Mouse (Mus musculus) telencephalon, adult 2 months (tissue): ENCODE results near the gene Grn.
A peak's percentile ranks its signal among the peaks of the same experiment; 100 is the strongest.

Source experiments
- DNase-seq: peaks from one replicate; pipeline ENCODE4 v3.0.0-alpha.2; 2011; ENCODE audit warnings: low read depth, low spot score

Gene Grn

DNA sequence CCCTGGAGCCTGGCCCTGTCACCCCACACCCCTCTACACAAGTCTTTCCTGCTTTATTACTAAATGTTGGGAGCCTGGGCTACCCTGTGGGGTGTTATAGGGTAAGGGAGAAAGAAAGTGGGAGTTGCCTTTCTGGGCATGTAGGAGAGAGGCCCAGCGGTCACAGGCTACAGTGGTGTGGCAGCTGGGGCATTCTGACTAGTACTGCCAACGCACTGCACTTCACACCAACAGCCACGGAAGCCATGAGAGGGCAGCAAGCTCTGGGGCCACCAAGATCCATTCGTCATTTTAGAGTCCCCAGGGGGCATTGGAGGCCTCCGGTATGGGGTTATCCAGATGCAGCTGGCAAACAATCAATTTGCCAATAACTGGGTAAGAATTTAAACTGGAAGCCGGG lies 12.0 kb downstream of the Grn start:
- DNase-seq: no peak

DNA sequence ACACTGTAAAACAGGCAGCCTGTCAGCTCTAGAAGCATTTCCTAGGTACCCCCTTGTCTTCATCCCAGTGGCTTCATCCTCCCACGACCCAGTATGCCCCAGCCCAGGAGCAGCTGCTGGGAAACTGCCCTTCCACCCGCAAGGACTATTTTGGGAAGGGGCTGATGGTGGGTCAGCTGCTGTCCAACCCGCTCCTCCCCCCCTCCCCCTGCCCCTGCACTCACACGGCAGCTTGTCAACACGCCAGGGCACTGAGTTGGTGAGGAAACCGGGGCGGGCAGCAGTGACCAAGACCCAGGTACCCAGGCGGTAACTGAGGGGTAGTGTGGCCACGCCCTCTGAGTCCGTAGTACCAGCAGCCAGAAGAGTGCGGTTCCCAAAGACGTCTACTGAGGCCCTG lies 13.6 kb downstream of the Grn start:
- no peak for DNase-seq

DNA sequence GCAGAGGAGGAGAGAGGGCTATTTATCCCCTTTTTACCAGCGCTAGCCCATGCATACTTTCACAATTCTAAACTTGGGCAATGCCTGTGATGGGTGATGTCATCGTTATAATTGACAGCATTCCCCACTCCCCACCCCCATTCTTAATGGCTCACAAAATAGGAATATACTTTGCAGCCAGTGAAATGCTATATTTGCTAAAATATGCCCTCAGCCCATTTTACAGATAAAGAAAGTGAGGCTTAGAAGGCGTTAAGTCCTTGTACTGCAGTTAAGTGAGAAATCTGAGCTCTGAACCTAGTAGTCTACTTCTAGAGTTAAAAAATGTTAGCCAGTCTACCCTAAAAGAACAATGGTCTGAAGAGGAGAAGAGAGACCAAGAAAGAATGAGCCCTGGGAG lies 14.2 kb downstream of the Grn start:
- DNase-seq: no peak

DNA sequence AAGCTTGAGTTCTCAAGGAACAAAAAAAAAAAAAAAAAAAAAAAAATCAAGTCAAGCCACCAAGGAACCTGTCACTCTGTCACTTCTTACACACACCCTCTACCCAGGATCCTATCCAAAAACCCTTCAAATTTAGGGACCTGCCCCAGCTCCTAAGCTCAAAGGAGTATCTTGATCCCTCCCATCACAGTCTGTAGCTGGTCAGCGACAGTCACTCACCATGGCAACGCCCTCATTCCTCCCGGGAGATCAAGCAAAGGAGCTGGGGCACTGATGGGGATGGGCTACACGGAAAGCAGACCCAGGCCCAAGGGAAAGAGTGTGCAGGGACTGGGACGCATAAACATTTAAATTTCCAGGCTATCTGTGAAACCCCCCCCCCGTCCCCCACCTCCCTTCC lies 14.7 kb downstream of the Grn start:
- no peak for DNase-seq

DNA sequence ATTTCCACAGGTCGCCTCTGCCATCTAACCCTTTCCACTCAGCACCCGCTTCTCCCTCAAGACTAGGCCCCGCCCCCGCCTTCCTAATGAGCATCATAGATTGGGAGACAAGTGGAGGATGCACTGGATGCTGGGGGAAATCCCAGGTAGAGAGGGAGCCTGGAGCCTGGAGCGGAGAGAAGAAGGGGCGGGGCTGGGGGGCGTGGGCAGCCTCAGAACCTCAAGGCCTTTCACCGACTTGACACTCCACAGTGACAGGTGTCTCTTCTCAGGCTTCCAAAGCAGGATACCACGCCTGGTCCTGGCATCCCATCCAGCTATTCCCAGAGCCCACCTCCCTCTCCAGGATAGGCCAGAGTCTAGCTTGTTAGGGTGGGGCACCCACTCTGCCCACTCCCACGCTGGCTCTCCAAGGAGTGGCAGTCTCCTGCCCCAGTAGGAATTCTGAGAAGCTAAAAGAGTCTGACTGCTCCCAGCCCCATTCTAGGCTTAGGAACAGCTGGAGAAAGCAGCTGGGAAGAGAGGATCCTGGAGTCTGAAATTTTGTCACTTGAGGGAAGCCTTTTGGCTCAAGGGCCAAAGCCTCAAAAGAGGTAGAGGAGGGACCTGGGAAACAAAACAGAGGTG lies 15.3 kb downstream of the Grn start:
- no peak for DNase-seq

DNA sequence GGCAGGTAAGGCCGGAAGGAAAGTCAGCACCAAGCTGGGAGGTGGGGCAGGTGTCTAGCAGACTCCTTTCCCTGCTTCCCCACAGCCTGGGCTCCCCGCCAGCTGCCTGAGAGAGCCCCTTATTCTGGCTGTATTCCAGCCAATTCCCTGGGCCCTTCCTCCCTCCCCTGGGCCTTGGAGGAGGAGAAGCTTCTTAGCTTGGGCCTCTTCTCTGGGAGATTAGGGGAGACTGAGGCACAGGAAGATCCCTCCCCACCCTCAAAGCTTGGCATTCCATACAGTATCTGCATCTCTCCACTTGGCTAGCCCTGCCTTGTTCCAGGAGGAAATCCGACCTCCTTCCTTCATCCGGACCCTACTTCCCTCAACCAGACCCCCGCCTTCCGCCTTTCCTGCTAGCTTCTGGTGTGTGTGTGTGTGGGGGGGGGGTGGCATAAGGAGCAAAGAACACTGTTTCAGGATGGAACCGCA lies 15.8 kb downstream of the Grn start:
- no peak for DNase-seq

DNA sequence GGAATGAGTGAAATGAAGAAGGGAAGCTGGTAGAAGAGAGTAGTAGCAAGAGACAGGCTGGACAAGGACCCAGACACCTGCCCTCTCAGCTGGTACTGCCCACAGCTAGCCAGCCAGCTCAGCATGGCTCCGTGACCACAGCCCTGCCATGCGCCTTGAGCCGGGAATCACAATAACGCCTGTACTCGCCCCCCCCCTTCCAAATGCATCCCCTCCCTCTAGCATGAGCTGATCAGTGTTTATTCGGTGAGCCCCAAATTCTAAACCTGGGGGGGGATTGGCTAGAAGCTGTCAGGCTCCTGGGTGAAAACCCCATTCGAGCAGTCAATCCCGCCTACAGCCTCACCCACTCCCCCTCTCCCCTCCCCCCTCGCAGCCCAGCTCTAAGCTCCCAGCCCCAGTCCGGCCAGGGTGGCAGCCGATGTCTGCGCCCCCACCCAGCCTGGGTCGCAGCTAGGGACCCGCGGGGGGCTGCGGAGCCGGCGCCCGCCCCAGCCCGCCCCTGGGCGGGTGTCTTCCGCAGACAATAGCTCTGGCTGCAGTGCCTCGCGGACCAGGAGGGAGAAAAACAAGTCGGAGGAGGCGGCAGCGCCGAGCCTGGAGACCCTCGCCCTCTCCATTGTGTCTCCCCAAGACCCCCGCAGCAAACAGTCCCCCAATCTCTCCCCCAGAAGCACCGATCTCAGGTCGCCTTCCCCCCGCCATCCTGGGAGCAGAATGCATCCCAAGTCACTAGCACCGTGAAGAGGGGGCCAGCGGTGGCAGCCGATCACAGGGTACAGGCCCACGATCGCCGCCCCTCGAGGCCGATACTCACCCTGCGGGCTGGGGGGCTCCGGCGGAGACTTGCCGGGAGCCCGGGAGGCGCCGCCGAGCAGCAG lies 16.7 kb downstream of the Grn start:
- DNase-seq: no peak

DNA sequence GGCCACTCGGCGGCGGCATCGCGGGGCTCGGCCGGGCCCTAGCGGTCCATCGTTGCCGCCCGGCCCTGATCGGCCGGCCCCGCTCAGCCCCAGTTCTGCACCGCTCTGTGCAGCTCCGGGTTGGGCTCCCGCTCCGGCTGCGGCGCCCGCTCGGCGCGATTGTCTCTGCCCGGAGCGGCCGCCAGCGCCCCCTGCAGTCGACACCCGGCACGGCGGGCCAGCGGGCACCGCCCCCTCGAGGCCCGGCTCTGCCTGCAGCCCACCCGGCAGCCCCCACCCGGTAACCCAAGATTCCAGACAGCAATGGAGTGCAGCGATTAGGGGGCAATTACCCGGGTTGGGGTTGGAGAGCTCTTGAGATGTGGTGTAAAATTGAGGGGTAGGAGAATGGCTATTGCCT lies 17.4 kb downstream of the Grn start, which contains the start of gene Fam171a2:
Gene Fam171a2, minus strand, starts transcription at position 186 of the 400 bp plus-strand sequence.
- DNase-seq: no peak

DNA sequence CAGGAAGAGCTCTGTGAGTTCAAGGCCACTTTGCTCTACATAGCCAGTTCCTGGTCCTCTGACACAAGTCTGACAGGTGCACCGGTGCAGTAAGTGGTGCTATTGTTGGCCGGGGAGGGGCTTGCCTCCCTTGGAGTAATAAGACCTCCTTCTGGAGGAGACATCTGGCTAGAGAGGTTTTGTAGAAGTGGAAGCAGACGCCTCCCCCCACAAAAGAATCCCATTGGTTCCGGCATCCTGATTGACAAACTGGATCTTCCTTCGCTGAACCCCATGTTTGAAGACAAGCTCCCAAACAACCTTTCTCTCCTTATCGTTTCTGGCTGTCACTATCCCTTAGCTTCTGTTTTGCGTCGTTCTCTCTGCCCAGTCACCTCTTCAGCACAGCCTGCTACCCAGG lies 18.2 kb downstream of the Grn start:
- peak; percentile 81 for DNase-seq

DNA sequence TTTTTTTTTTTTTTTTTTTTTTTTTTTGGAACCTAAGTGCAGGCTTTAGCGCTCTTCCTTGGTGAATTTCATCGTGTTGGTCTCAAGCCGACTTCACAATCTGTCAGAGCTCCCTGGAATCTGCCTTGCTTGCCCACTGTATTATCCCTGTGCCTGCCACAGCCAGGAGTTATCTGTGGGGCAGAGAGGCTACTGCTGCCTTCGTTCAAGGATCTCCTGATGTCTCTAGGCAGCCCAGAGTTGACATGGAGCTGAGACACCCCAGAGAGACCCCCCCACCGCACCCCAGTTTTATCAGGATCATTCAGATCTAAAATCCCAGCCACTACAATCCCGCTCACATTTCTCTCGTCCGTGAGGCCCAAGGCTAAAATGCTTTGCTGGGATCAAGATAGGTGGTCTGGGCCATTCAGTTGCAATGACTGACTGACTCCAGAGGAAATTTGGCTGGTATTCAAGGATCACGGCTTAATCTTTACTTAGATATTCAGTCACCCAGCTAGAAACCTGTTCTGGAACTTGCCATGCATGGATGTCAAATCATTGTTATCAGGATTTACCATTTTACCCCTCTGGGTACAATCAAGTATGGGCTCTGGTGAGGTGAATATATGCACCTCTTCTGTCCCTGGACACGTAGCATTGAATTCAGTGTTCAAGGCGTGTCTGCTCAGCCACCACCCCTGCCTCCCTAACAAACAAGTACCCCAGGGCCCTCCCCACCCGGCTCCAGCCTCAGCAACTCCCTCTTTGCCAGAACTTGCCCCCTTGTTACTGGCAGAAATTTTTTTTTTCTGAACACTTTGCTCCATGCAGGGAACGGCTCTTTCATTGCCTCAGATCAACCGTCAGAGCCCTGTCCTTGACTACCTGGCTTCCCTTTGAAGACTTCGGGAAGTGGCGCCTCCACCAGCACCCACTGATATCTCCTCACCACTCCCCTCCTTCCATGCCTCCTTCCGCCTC lies 19.2 kb downstream of the Grn start:
- DNase-seq: peak; percentile 73

DNA sequence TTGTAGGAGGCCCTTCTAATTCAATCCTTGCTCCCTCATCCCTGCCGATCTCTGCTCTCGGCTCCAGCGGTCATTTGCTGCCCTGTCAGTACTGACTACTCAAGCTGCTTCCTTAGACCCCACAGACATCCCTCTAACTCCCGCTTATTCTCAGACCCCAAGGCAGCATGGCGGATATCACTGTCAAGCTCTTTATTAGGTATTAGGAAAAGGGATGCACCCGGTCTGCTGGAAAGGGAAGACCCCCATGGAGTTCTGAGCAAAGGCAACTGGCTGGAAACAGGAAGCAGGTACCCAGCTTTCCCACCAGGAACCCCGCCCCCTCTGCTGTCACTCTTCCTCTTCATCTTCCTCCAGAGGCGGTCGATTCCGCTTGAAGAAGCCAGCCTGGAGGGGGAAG lies 23.0 kb downstream of the Grn start:
- no peak for DNase-seq

DNA sequence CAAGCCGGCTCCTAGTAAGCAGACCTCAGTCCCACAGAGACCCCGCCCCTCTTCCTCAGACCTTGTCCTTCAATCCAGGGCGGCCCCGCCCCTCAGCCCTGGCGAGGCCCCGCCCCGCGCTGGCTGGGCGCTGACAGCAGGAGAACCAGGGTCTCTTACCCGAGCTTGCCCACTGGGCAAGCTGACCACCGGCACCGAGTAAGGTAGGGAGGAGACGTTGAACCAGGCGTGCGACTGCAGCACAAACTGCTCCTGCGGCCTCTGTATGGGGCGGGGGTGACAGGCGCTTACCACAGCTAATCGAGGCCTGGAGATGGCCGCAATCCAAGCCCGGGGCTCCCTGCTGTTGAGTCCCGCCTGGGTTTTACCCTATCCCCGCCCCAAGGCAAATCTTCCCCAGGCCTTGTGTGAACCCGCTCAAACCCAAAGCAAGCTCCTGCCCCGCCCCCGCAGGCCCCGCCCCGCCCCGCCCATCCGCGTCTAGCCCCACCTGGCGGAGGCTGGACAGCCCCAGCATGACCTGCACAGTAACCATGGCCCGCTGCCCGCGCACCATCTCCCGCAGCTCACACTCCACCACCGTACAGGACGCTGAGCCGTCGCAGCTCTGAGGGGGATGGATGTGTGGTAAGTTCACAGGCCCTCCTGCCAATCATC lies 25.8 kb downstream of the Grn start:
- no peak for DNase-seq

DNA sequence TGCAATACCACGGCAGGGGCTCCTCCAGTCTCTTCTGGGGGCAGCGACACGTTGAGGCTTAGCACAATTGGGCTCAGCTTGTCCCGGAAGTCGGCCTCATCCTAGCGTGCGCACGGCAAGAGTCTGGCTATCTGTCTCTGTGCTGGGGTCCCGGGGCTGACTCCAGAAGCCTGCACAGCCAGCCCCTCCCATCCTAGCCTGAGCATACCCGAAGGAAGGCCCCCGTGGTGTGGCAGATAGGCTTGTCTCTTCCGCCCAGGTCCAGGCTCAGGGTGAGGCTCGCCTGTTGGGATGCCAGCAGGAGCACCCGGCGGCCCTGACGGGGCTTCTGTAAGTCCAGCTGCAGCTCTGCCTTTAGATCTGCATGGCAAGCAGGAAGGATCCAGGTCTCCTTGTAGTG lies 30.4 kb downstream of the Grn start:
- no peak for DNase-seq

DNA sequence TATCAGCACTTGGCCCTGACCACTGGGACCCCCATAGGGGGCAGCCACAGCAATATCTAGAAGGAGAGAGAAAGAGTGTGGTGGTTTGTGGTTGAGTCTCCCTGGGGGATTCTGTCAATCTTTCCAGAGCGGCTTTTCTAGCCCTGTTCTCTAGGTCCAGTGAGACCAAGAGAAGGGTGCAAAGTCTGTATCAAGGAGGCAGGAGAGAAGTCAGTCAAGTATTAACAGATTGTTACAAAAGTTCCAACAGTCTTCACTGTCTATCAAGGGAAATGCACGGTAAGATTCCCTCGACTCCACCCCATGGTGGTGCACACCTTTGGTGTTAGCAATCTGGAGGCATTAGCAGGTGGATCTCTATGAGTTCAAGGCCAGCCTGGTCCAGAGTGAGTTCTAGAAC lies 31.6 kb downstream of the Grn start:
- DNase-seq: no peak

DNA sequence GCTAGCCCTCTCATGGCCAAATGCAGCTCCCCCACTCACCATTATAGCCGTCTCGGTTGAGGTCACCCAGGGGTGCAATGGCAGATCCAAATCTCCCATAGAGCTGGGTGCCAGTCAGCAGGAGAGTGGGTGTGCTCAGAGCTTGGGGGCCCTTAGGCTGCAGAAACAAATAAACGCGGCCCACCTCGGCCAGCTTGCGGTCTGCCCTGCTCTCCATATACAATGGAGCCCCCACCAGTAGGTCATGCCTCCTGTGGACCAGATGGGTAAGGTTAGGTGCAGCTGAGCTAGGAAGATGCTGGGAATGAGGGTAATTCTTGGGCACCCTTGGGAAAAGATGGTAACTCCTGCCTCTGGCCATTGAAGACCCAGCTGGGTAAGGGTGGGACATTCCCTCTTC lies 34.8 kb downstream of the Grn start:
- DNase-seq: no peak

DNA sequence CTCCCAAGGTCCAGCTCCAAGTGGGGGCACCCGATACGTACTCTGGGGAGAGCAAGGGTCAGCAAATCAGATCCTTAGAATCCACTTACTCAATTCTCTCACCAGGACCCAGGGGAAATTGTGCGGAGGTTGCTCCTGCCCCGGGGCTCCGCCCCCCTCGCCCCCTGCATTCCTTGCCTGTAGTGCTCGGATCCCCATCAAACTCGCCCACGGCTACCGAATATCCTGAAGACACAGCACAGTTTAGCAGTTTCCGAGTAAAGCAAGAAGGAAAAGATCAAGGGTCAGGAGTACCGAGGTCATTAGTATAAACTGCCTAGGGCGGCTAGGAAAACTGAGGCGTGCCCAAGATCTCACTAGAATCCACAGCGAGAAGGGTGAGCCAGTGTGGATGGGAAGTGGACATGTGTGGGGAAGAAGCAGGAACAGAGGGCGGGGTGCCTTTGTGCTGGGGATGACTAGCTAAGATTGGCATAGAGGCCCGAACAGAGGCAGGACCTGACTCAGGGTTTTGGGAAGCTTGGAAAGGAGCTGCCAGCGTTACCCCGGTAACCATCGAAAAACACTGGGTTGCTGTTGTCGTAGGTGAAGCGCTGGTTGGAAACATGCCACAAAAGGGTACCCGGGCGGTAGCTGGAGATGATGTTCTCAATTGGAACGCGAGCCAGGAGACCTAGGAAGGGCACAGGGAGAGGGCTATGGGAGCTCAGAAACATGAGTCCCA lies 35.8 kb downstream of the Grn start:
- DNase-seq: peak; percentile 74

DNA sequence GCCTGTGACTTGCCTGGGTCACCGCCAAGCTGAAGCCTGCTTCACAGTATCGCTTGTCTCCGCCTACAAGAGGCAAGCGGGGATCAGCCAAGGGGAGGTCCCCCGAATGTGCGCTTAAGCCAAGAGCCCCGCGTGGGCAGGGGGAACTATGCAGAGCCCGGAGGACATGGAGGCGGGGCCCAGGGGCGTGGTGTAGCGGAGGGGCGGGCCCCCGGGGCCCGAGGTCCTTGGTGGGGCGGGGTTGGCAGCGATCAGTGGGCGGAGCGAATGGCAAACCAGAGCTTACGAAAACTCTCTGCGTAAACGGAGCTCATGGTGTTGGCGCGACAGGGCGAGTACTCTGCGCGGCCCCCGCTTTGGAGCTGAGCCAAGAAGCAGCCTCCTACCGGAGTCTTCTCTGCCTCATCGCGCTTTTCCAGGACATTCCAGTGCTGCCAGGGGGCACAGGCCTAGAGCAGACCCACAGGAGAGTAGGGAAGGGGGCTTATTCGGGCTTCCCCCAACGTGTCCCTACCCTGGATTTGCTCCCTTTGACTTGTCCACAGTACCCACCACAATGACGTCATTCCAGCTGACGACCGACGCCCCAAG lies 37.0 kb downstream of the Grn start:
- peak; percentile 85 for DNase-seq

DNA sequence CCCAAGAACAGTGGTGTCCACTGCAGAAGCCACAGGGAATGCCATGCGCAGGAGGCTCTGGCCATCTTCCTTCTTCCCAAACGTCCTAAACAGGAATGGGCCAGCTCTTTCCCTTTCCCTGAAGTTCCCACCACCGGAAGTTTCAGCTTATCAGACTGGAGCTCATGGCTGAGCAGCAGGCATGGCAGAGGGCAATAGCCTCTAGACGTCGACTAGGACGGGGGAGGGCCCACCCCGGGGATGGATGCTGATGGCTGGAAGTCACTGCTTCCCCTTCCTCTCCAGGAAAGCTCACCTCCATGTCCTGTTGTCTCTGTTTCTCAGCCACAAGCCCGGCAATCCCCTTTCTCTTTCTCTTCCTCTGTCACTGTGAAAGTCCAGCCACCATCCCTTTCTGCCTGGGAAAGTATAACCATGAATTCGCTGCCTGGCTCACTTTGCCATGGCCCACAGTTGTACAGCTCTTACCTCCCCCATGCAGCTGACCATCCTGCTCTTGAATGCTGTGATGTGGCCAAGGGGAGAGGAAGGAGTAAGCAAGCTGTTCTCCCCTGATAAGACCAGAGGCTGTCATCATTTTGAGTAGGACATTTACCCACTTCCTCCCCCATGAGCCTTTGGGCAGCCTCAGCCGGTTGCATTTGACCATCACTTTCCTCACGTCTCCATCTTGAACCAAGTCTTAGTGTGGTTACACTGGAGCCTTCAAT lies 39.7 kb downstream of the Grn start, which contains the start of gene Itga2b:
Gene Itga2b, minus strand, starts transcription at position 475 of the 710 bp plus-strand sequence.
- DNase-seq: no peak

DNA sequence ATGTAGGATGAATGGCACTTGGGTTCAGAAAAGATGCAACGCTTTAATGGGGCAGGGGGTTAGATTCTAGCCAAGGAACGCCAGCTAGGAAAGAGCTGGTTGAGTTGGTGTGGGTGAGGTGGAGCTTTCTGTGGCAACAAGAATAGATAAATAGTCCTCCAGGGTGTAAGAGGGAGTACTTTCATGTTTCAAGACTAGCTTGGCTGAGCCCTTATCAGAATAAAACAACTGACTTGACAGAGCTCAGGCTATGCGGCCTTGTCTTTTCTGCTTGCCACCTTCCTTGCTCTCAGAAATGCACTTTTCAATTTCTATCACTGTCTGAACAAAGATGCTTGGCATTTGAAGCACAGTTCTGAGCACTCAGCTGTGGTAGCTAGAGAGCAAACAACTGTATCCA lies 44.9 kb downstream of the Grn start:
- no peak for DNase-seq

DNA sequence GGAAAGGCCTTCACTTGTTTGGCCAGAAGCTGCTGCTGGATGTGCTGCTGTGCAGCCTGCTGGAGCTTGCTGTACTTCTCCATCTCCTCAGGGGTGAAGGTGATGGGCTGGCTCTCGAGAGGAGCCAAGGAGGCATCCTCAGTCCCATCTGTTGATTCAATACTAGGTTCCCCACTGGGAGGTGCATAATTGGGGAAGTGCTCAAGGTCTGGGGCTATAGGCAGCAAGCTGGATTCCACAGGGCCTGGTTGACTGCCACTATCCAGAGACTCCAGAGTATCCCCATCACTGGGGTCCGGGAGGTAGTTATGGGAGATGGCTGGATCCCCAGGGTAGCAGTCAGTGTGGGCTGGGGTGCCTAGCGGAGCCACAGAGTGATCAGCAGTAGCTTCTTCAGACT lies 48.6 kb downstream of the Grn start:
- DNase-seq: no peak
